Mouse (Mus musculus) liver, embryonic 15.5 days (tissue): ENCODE data around the gene Map9. TPM values are rescaled to one million over a fixed set of nuclear protein-coding genes. Genes with fewer than 3 reads are reported as not detected.
"Not testable (repeated sequence)": the region's sequence is repeated elsewhere in the genome, so short reads cannot be mapped to it uniquely, and the experiment has no call there.

Source experiments
- ATAC-seq: fragments of 200-750 bp; cut with Nextera tagmentation; 2 replicates; pipeline ENCODE4 v1.8.0; 2017; ENCODE audit warnings: moderate number of reproducible peaks, mild to moderate bottlenecking, moderate library complexity; ENCODE audit not compliant: insufficient read depth
- H3K27ac ChIP-seq: fragments of 300-500 bp; sonication (generic); replicated peaks from 2 replicates; pipeline ENCODE4 v1.5.1; 2015; ENCODE audit warnings: mild to moderate bottlenecking, inconsistent platforms
- H3K27me3 ChIP-seq: fragments of 300-500 bp; sonication (generic); 2 replicates; pipeline ENCODE4 v1.6.1; 2015; ENCODE audit warnings: mild to moderate bottlenecking, inconsistent platforms
- H3K36me3 ChIP-seq: fragments of 300-500 bp; sonication (generic); replicated peaks from 2 replicates; pipeline ENCODE4 v1.6.1; 2015; ENCODE audit warnings: moderate library complexity, mild to moderate bottlenecking, inconsistent platforms
- H3K4me1 ChIP-seq: fragments of 300-500 bp; sonication (generic); replicated peaks from 2 replicates; pipeline ENCODE4 v1.6.1; 2015; ENCODE audit warnings: inconsistent platforms
- H3K4me2 ChIP-seq: fragments of 300-500 bp; sonication (generic); 2 replicates; pipeline ENCODE4 v1.6.1; 2015; ENCODE audit warnings: moderate library complexity, mild to moderate bottlenecking, inconsistent platforms
- H3K4me3 ChIP-seq: fragments of 300-500 bp; sonication (generic); replicated peaks from 2 replicates; pipeline ENCODE4 v1.5.1; 2015; ENCODE audit warnings: mild to moderate bottlenecking, inconsistent platforms
- H3K9ac ChIP-seq: fragments of 300-500 bp; sonication (generic); 2 replicates; pipeline ENCODE4 v1.6.1; 2015; ENCODE audit warnings: moderate library complexity, mild to moderate bottlenecking, inconsistent platforms
- H3K9me3 ChIP-seq: fragments of 300-500 bp; sonication (generic); replicated peaks from 2 replicates; pipeline ENCODE4 v1.6.1; 2016; ENCODE audit warnings: inconsistent platforms
- WGBS: fragments of 180-500 bp; shearing (Covaris S2); methylation state at CpG from one replicate; pipeline ENCODE4 v1.1.7; 2015; ENCODE audit warnings: mixed read lengths; ENCODE audit not compliant: insufficient replicate concordance; 5-methylcytosine and 5-hydroxymethylcytosine counted together
- polyA plus RNA-seq: library from polyadenylated mRNA; unstranded; fragments of >200 nt; fragmentation: Nextera tagmentation; extraction: Ambion mirVana; gene quantifications from 2 replicates; pipeline ENCODE4 v1.2.1, GENCODE M21; 2015

Gene Map9
- polyA plus RNA-seq = 0.12 and 0.14 TPM in 2 replicates

DNA sequence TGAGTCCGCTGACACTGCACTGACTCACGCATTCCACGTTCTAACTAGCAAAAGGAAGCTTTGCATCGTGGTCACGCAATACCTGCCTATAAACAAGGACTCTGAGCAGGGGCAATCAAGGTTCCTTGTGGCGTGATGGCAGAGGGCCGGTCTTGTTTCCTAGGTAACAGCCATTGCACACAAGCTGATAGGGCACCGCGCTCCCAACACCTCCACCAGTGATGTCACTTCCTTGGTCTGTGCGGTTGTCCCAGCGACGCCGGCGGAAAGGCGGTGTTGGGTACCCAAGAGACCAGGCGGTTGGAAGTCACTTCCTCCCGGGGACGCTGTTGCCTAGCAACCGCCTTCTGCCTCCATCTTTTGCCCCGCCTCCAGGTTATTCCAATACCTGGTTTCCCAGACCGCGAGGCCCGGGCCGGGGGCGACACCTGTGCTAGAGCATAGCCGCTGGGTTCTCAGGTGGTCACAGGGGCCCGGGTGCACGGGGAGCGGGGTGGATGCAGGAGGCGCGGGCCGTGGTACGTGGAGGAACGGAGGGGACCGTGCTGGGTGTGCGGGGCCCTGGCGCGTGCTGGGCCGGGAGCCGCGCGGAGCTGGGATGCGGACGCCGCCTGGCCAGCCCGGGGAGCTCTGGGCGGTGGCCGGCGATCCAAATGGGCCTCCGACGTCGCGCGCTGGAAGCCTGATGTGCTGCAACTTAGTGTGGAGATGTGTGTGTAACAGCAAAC lies at the start of gene Map9:
TSS of gene Map9 (plus strand) at position 248 of the 728 bp plus-strand sequence.
- no peak within 1 kb of the TSS for H3K9ac ChIP-seq
- H3K36me3 ChIP-seq = no peaks in the 10 kb centered on the region
- H3K4me1 ChIP-seq = peaks cover 6% of the 10 kb centered on the region; the same call in 1 of the 2 replicates
- H3K27me3 ChIP-seq = peaks cover 16% of the 10 kb centered on the region
- H3K4me3 ChIP-seq = peak within 1 kb of the TSS; percentile 50
- H3K9me3 ChIP-seq = no peaks in the 10 kb centered on the region
- H3K4me2 ChIP-seq = peak within 1 kb of the TSS; percentile 69
- H3K27ac ChIP-seq = no peak within 1 kb of the TSS
- WGBS = under 1% methylated on average over 54 of the region's 54 CpGs
- peak; percentile 88 for ATAC-seq

- H3K4me3 ChIP-seq = no peak overlapping the region
- H3K4me1 ChIP-seq = no peaks in the 10 kb centered on the region
- H3K9ac ChIP-seq = no peak overlapping the region
- no peak overlapping the region for H3K27ac ChIP-seq
- 64% methylated on average over 4 of the region's 4 CpGs for WGBS
- no peaks in the 10 kb centered on the region for H3K36me3 ChIP-seq
- no peak for ATAC-seq
- no peak overlapping the region for H3K4me2 ChIP-seq
- H3K9me3 ChIP-seq = no peaks in the 10 kb centered on the region
- H3K27me3 ChIP-seq = no peaks in the 10 kb centered on the region
Observed at GRCm38 (mm10) chr3:82315728-82316127, 42.1 kb upstream of the Map9 start.

- not testable (repeated sequence) for ATAC-seq, H3K4me1 ChIP-seq
- 57% methylated on average over 1 of the region's 1 CpGs for WGBS
Observed at GRCm38 (mm10) chr3:82326736-82327135, 31.1 kb upstream of the Map9 start.

DNA sequence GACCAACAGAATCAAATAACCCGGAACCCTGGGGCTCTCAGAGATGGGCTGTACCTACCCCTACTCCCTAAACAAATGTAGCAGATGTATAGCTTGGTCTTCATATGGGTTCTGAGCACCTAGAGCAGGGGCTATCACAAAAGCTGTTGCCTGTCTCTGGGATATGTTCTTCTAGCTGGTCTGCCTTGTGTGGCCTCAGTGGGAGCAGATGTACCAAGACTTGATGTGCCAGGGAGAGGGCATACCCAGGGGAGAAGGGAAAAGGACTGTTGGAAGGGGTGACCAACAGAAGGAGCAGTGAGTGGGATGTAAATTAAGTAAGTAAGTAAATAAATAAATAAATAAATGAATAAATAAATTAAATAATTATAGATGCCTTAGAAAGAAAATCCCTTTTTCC lies 25.8 kb upstream of the Map9 start:
- Histone ChIP-seq H3K9me3 (no peaks in the 10 kb centered on the region), H3K4me1 (no peaks in the 10 kb centered on the region), H3K9ac (no peak overlapping the region), H3K27me3 (no peaks in the 10 kb centered on the region), H3K4me3 (no peak overlapping the region), H3K36me3 (no peaks in the 10 kb centered on the region), H3K27ac (no peak overlapping the region), H3K4me2 (no peak overlapping the region)
- 57% methylated on average over 1 of the region's 1 CpGs for WGBS
- no peak for ATAC-seq

More at GRCm38 (mm10) chr3:82326736-82327135, 31.1 kb upstream of the Map9 start:
- not testable (repeated sequence) for H3K4me3 ChIP-seq, H3K9me3 ChIP-seq, H3K36me3 ChIP-seq, H3K27ac ChIP-seq, H3K27me3 ChIP-seq, H3K4me2 ChIP-seq, H3K9ac ChIP-seq

GRCm38 (mm10) chr3:82332536-82332935 lies 25.3 kb upstream of the Map9 start:
- Histone ChIP-seq H3K27ac (no peak overlapping the region), H3K9me3 (no peaks in the 10 kb centered on the region), H3K4me1 (no peaks in the 10 kb centered on the region), H3K4me3 (no peak overlapping the region), H3K4me2 (no peak overlapping the region), H3K27me3 (no peaks in the 10 kb centered on the region), H3K36me3 (no peaks in the 10 kb centered on the region), H3K9ac (no peak overlapping the region)
- 67% methylated on average over 4 of the region's 4 CpGs for WGBS
- no peak for ATAC-seq

DNA sequence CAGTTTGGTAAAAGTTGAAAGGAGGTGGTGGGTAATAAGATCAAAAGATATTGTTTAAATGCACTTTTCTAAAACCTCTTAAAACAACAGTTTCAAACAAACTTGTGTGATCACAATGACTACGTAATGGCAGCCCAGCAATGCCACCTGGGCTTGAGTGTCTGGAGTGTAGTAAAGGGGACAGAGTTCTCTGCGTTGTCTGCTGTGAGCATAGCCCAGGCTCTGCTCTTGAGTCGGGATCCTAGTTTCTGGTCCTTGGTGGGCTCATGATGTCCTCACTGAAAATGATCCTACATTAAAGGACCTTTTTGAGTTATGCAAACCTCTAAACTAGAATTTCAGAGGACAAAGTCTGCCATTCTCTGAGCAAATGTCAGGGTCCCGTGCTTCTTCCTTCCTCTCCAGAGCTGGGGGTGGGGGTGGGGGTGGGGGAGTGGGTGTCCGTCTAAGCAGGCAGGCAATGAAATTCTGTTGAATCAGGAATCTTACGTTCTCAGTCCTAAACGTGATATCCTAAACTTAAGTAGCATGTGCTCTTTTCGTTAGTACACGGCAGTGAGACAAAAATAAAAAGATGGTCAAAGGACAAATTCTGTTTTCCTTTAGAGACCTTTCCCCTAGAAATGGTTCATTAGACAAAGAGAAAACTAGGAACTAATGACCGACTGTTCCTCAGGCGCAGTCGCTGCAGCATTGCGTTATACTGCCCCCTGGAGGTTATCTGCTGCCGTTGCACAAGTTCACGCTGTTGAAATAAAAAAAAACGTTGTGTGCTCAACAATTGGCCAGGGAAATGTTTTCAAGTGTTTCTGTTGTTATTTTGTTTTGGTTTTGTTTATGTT lies 24.5 kb upstream of the Map9 start:
- H3K9me3 ChIP-seq = no peaks in the 10 kb centered on the region
- H3K4me1 ChIP-seq = no peaks in the 10 kb centered on the region
- no peak for ATAC-seq
- no peak overlapping the region for H3K9ac ChIP-seq
- H3K27ac ChIP-seq = no peak overlapping the region
- H3K27me3 ChIP-seq = no peaks in the 10 kb centered on the region
- WGBS = 5% methylated on average over 16 of the region's 16 CpGs
- peak overlapping the region; percentile 41 for H3K4me2 ChIP-seq
- 0 out of 2 replicates have a peak overlapping the region, but pooled peaks have one; percentile 9 for H3K4me3 ChIP-seq
- H3K36me3 ChIP-seq = no peaks in the 10 kb centered on the region

- Histone ChIP-seq H3K4me2 (no peak overlapping the region), H3K27me3 (no peaks in the 10 kb centered on the region), H3K27ac (no peak overlapping the region), H3K9ac (no peak overlapping the region), H3K36me3 (no peaks in the 10 kb centered on the region), H3K9me3 (no peaks in the 10 kb centered on the region), H3K4me1 (no peaks in the 10 kb centered on the region), H3K4me3 (no peak overlapping the region)
- ATAC-seq = no peak
- 43% methylated on average over 10 of the region's 10 CpGs for WGBS
Observed at GRCm38 (mm10) chr3:82340111-82340510, 17.7 kb upstream of the Map9 start.

DNA sequence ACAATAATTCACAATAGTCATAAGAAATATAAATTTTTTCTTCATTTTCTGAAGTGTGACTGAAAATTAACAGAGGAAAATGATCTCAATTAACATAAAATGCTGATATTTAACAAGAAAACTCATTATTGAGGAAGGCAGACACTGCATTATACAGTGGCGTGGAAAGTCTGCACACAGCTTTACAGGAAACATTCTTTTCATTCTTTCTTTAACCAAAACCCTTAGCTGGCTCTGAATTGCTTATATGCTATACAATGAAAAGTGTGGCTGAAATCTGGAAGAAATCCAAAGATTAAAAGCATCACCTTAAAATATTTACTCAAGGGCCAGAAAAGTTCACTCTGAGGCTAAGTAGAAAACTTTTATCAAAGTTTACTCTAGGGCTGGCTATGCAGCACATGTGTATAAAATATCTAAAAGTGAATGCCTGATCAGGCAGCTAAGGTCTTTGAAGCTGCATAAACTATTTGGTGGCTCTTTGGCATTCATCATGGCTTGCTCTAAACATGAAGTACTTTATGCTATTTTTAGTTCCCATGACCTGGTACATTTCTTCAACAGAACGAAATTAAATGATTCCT lies 9.5 kb upstream of the Map9 start:
- no peak for ATAC-seq
- H3K9me3 ChIP-seq = no peaks in the 10 kb centered on the region
- no peak overlapping the region for H3K4me3 ChIP-seq
- no peak overlapping the region for H3K4me2 ChIP-seq
- H3K36me3 ChIP-seq = no peaks in the 10 kb centered on the region
- no peak overlapping the region for H3K27ac ChIP-seq
- no peak overlapping the region for H3K9ac ChIP-seq
- 39% methylated on average over 2 of the region's 2 CpGs for WGBS
- no peaks in the 10 kb centered on the region for H3K4me1 ChIP-seq
- no peaks in the 10 kb centered on the region for H3K27me3 ChIP-seq

- Histone ChIP-seq H3K4me2 (no peak overlapping the region), H3K36me3 (no peaks in the 10 kb centered on the region), H3K4me1 (no peaks in the 10 kb centered on the region), H3K27ac (no peak overlapping the region), H3K4me3 (no peak overlapping the region), H3K9ac (no peak overlapping the region), H3K9me3 (no peaks in the 10 kb centered on the region), H3K27me3 (no peaks in the 10 kb centered on the region)
- WGBS = 25% methylated on average over 2 of the region's 2 CpGs
- no peak for ATAC-seq
Observed at GRCm38 (mm10) chr3:82350321-82350720, 7.5 kb upstream of the Map9 start.

GRCm38 (mm10) chr3:82357340-82357739 lies 504 bp upstream of the Map9 start:
- Histone ChIP-seq H3K27ac (no peak overlapping the region), H3K4me2 (peak overlapping the region; percentile 69), H3K4me1 (peaks cover 6% of the 10 kb centered on the region; the same call in 1 of the 2 replicates), H3K9me3 (no peaks in the 10 kb centered on the region), H3K27me3 (peaks cover 16% of the 10 kb centered on the region), H3K36me3 (no peaks in the 10 kb centered on the region), H3K9ac (no peak overlapping the region), H3K4me3 (peak overlapping the region; percentile 50)
- no peak for ATAC-seq
- WGBS = 9% methylated on average over 5 of the region's 5 CpGs

DNA sequence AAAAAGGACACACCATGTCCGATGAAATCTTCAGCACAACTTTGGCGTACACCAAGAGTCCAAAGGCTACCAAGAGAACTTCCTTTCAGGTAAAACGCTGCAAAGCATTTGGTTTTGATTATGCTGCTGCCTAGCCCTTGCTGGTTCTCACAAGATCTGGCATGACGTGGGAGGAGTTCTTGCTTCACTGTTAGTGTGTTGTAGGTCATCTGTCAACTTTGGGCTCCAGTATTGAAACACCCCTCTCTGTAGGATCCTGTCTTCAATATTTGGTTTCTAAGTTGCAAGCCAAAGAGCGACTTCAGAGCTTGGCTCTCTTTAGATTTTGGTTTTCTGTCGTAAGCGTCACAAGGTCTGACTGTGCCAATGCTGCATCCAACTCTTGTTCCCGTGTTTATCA lies 1.2 kb downstream of the Map9 start:
- 71% methylated on average over 8 of the region's 8 CpGs for WGBS
- Histone ChIP-seq H3K36me3 (no peaks in the 10 kb centered on the region), H3K9me3 (no peaks in the 10 kb centered on the region), H3K27me3 (peaks cover 16% of the 10 kb centered on the region), H3K27ac (no peak overlapping the region), H3K4me1 (peaks cover 6% of the 10 kb centered on the region; the same call in 1 of the 2 replicates), H3K9ac (no peak overlapping the region), H3K4me2 (no peak overlapping the region), H3K4me3 (no peak overlapping the region)
- no peak for ATAC-seq
